Mouse (Mus musculus) frontal cortex, adult 2 months (tissue): ENCODE data around the gene Scg5. TPM values are rescaled to one million over a fixed set of nuclear protein-coding genes. Genes with fewer than 3 reads are reported as not detected.

Experiments used
- DNase-seq, 2 experiments: peaks; one replicate each; pipeline ENCODE4 v3.0.0; 2022; ENCODE audit warnings: low spot score in 1 of 2; ENCODE audit errors: extremely low spot score in 1 of 2
- polyA plus RNA-seq: library from polyadenylated mRNA; depleted of rRNA; stranded (reverse); fragments of >200 nt; gene quantifications from 2 replicates; pipeline ENCODE4 v1.2.3, GENCODE M21; 2012; rRNA removed

The Scg5 gene
- polyA plus RNA-seq = 297 and 302 TPM in 2 replicates

GRCm38 (mm10) chr2:113828943-113829882 is at the start of gene Scg5:
TSS of gene Scg5 (minus strand) at chr2:113829121.
- DNase-seq = peak; percentile 85 to 90

GRCm38 (mm10) chr2:113870115-113870514 is 41.2 kb upstream of the Scg5 start:
- no peak for DNase-seq

- DNase-seq = no peak
These were observed 39.5 kb upstream of the Scg5 start for GRCm38 (mm10) chr2:113868404-113868803.

- peak in 1 of 2 experiments; percentile 74 for DNase-seq
These were observed 37.2 kb upstream of the Scg5 start for GRCm38 (mm10) chr2:113866155-113866554.

- no peak for DNase-seq
These were observed 20.2 kb upstream of the Scg5 start for GRCm38 (mm10) chr2:113849141-113849540.

GRCm38 (mm10) chr2:113848245-113849121 is 19.6 kb upstream of the Scg5 start, which contains the start of gene Arhgap11a:
TSS of gene Arhgap11a (minus strand) at chr2:113848661.
- peak; percentile 86 to 96 for DNase-seq

GRCm38 (mm10) chr2:113847678-113848244 is 18.8 kb upstream of the Scg5 start:
- DNase-seq = no peak

- DNase-seq = no peak
These were observed 16.2 kb upstream of the Scg5 start for GRCm38 (mm10) chr2:113845081-113845480.

- DNase-seq = no peak
These were observed 12.9 kb upstream of the Scg5 start for GRCm38 (mm10) chr2:113841656-113842437.

GRCm38 (mm10) chr2:113839488-113839887 is 10.6 kb upstream of the Scg5 start:
- no peak for DNase-seq

- DNase-seq = no peak
These were observed 6.3 kb upstream of the Scg5 start for GRCm38 (mm10) chr2:113835219-113835618.

- no peak for DNase-seq
These were observed 607 bp downstream of the Scg5 start for GRCm38 (mm10) chr2:113828086-113828942.

- DNase-seq = peak in 1 of 2 experiments; percentile 75
These were observed 5.0 kb downstream of the Scg5 start for GRCm38 (mm10) chr2:113823909-113824308.

GRCm38 (mm10) chr2:113822367-113822766 is 6.6 kb downstream of the Scg5 start:
- no peak for DNase-seq

GRCm38 (mm10) chr2:113821176-113821734 is 7.7 kb downstream of the Scg5 start:
- peak in 1 of 2 experiments; percentile 43 for DNase-seq

- no peak for DNase-seq
These were observed 8.8 kb downstream of the Scg5 start for GRCm38 (mm10) chr2:113820117-113820516.

- DNase-seq = no peak
These were observed 11.0 kb downstream of the Scg5 start for GRCm38 (mm10) chr2:113817681-113818606.

GRCm38 (mm10) chr2:113807640-113808039 is 21.3 kb downstream of the Scg5 start:
- peak in 1 of 2 experiments; percentile 80 for DNase-seq
